Mouse (Mus musculus) intestine, embryonic 16.5 days (tissue): ENCODE measurements around the gene Brwd1. TPM values are rescaled to one million over a fixed set of nuclear protein-coding genes. Genes with fewer than 3 reads are reported as not detected.

ENCODE experiments used
- ATAC-seq: fragments of 200-750 bp; cut with Nextera tagmentation; 2 replicates; pipeline ENCODE4 v1.8.0; 2017; ENCODE audit warnings: moderate TSS enrichment, moderate library complexity
- H3K27ac ChIP-seq: fragments of 300-500 bp; sonication (generic); 2 replicates; pipeline ENCODE4 v1.5.1; 2014; ENCODE audit warnings: mild to moderate bottlenecking, low read length
- H3K27me3 ChIP-seq: fragments of 300-500 bp; sonication (generic); replicated peaks from 2 replicates; pipeline ENCODE4 v1.6.1; 2014; ENCODE audit warnings: low read length, control low read depth, mixed read lengths; ENCODE audit not compliant: control insufficient read depth, insufficient read depth
- H3K36me3 ChIP-seq: fragments of 300-500 bp; sonication (generic); 2 replicates; pipeline ENCODE4 v1.6.1; 2014; ENCODE audit warnings: low read length, control low read depth; ENCODE audit not compliant: control insufficient read depth, insufficient read depth
- H3K4me1 ChIP-seq: fragments of 300-500 bp; sonication (generic); 2 replicates; pipeline ENCODE4 v1.6.1; 2014; ENCODE audit warnings: low read length, control low read depth, mixed read lengths; ENCODE audit not compliant: control insufficient read depth, insufficient read depth
- H3K4me2 ChIP-seq: fragments of 300-500 bp; sonication (generic); 2 replicates; pipeline ENCODE4 v1.6.1; 2014; ENCODE audit warnings: low read depth, low read length, control low read depth
- H3K4me3 ChIP-seq: fragments of 300-500 bp; sonication (generic); 2 replicates; pipeline ENCODE4 v1.5.1; 2014; ENCODE audit warnings: mild to moderate bottlenecking, low read length
- H3K9ac ChIP-seq: fragments of 300-500 bp; sonication (generic); 2 replicates; pipeline ENCODE4 v1.6.1; 2014; ENCODE audit warnings: low read depth, low read length
- H3K9me3 ChIP-seq: fragments of 300-500 bp; sonication (generic); 2 replicates; pipeline ENCODE4 v1.6.1; 2016; ENCODE audit warnings: low read length, control low read depth; ENCODE audit not compliant: control insufficient read depth
- WGBS: fragments of 180-500 bp; shearing (Covaris S2); extraction: QIAGEN DNeasy Blood & Tissue Kit; methylation state at CpG from one replicate; pipeline ENCODE4 v1.1.7; 2014; 5-methylcytosine and 5-hydroxymethylcytosine counted together
- microRNA-seq: library from miRNA; unstranded; fragments of <30 nt; microRNA quantifications from one replicate; pipeline ENCODE4, GENCODE M21; 2016
- polyA plus RNA-seq: library from polyadenylated mRNA; unstranded; fragments of >200 nt; fragmentation: Nextera tagmentation; extraction: Ambion mirVana; gene quantifications from 2 replicates; pipeline ENCODE4 v1.2.1, GENCODE M21; 2015

The Brwd1 gene
- polyA plus RNA-seq, 1 experiment from 2014 or later: 51.6 TPM

GRCm38 (mm10) chr16:95945389-95946311 is 136.7 kb downstream of the Brwd1 start:
- H3K9ac ChIP-seq: no peak overlapping the region
- WGBS: 24% methylated on average over 20 of the region's 20 CpGs
- peak; percentile 78 for ATAC-seq

GRCm38 (mm10) chr16:95943186-95943585 is 139.1 kb downstream of the Brwd1 start:
- no peaks in the 10 kb centered on the region for H3K36me3 ChIP-seq
- no peak overlapping the region for H3K9ac ChIP-seq
- H3K4me2 ChIP-seq: no peak overlapping the region
- ATAC-seq: no peak
- H3K27me3 ChIP-seq: no peaks in the 10 kb centered on the region
- no peak overlapping the region for H3K27ac ChIP-seq
- H3K4me1 ChIP-seq: no peaks in the 10 kb centered on the region
- WGBS: 85% methylated on average over 6 of the region's 6 CpGs
- H3K9me3 ChIP-seq: no peaks in the 10 kb centered on the region
- H3K4me3 ChIP-seq: no peak overlapping the region

More at GRCm38 (mm10) chr16:95945389-95946311, 136.7 kb downstream of the Brwd1 start:
- H3K4me3 ChIP-seq: no peak overlapping the region
- H3K9me3 ChIP-seq: no peaks in the 10 kb centered on the region
- no peak overlapping the region for H3K27ac ChIP-seq
- H3K36me3 ChIP-seq: no peaks in the 10 kb centered on the region
- no peaks in the 10 kb centered on the region for H3K27me3 ChIP-seq
- H3K4me1 ChIP-seq: no peaks in the 10 kb centered on the region
- peak overlapping the region; percentile 1; the same call in 1 of the 2 replicates for H3K4me2 ChIP-seq

Small RNA genes lying within 50 kb of the gene (microRNA-seq; reads per million reads assigned to microRNA genes)
- gene Gm27833: not detected

Other genes with a start within 250 kb of the Brwd1 start
- 70.8 and 76.0 TPM in 2 replicates for gene Psmg1, start 91.6 kb downstream of the Brwd1 start, polyA plus RNA-seq
- gene Hmgn1, start 45.2 kb upstream of the Brwd1 start, polyA plus RNA-seq: 404 and 487 TPM in 2 replicates
- gene Wrb, start 62.9 kb upstream of the Brwd1 start, polyA plus RNA-seq: 46.9 and 53.2 TPM in 2 replicates
- 0.43 and 0.50 TPM in 2 replicates for gene Lca5l, start 109.7 kb upstream of the Brwd1 start, polyA plus RNA-seq
- gene Sh3bgr, start 117.9 kb upstream of the Brwd1 start, polyA plus RNA-seq: 31.6 and 33.1 TPM in 2 replicates
- 1.4 and 2.1 TPM in 2 replicates for gene B3galt5, start 153.3 kb upstream of the Brwd1 start, polyA plus RNA-seq